Mouse (Mus musculus): Measurements from ENCODE around the gene Il33. TPM values are rescaled to one million over a fixed set of nuclear protein-coding genes. Genes with fewer than 3 reads are reported as not detected.
A peak's percentile ranks its signal among the peaks of the same experiment; 100 is the strongest.

Gene Il33
- total and polyA plus RNA-seq, 2 experiments from 2014 or later: 15.3 to 16.9 TPM

DNA sequence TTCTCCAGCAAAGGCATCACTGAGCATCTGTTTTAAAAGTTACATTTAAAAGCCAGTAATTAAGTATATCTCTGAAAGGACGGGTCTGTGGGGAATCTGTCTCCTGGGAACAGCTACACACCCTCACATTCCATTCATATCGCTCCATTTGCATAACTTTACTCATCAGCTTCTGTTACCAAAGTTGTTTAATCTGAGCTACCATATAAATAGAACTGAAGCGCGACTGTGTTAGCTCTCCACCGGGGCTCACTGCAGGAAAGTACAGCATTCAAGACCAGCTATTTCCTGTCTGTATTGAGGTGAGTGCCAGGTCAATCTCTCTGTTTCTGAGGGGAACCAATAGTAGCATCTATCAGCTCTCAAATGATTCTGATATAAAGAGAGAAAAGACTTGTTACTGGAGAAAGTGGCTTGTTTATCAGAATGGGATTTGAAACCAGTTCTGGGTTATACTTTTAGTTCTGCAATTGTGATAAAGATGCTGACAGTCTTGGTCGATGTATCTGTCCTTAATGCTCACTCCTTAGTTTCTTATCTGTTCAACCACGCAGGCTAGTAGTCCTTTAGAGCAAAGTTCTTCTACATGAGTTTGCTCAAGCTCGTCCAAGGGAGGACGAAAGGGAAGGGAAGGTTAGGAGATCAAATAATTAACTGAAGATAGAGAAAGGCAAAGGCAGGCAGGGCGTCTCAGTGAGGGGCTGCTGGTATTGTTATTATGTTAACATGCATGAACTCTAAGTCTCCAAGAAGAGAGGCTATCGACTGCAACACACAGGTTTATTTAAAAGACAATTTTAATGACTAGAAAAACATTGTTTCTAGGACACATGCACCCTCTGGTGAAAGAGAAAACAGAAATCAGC lies 20.9 kb downstream of the Il33 start:
- no peak for TF ChIP-seq CTCF (IDR thresholded peaks at IDR 0.05; ENCODE audit: low read depth)

DNA sequence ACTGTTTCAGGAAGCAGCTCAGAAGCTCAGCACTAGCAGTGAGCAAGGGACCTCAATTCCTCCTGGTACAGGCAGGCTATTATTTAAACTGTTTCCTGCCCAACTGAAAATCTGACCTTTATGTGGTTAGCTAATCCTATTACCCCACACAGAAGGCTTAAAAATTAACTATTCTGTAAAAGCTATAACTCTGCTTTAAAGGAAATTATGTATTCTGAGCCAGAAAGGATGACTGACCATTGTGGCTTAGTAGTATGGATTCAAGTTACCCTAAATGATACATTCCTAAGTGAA lies 21.5 kb downstream of the Il33 start:
- DNase-seq (ENCODE audit: low spot score): no peak
- TF ChIP-seq CTCF (IDR thresholded peaks at IDR 0.05; ENCODE audit: low read depth): no peak
- no peak overlapping the region for H3K9ac ChIP-seq (replicated peaks; ENCODE audit: low read length)
- H3K4me3 ChIP-seq (ENCODE audit: low read length): no peak overlapping the region
- H3K4me2 ChIP-seq (ENCODE audit: low read depth, low read length): no peak overlapping the region
- peaks cover 7% of the 10 kb centered on the region; the same call in 1 of the 2 replicates for H3K4me1 ChIP-seq (ENCODE audit: insufficient read depth, low read length)
- H3K27ac ChIP-seq: no peak overlapping the region
- no peaks in the 10 kb centered on the region for H3K9me3 ChIP-seq (ENCODE audit: low read length)
- no peak for ATAC-seq
- H3K36me3 ChIP-seq (ENCODE audit: insufficient read depth, low read length): no peaks in the 10 kb centered on the region
- no peaks in the 10 kb centered on the region for H3K27me3 ChIP-seq (ENCODE audit: insufficient read depth, low read length)

More for the DNA sequence above, 20.9 kb downstream of the Il33 start:
- WGBS: 14% methylated on average over 11 of the region's 11 CpGs
- no peaks in the 10 kb centered on the region for H3K27me3 ChIP-seq (ENCODE audit: insufficient read depth, low read length)
- no peaks in the 10 kb centered on the region for H3K9me3 ChIP-seq (ENCODE audit: low read length)
- ATAC-seq: no peak
- H3K4me2 ChIP-seq (ENCODE audit: low read depth, low read length): no peak overlapping the region
- no peak for DNase-seq (ENCODE audit: low spot score)
- no peak overlapping the region for H3K27ac ChIP-seq
- no peaks in the 10 kb centered on the region for H3K36me3 ChIP-seq (ENCODE audit: insufficient read depth, low read length)
- H3K4me1 ChIP-seq (ENCODE audit: insufficient read depth, low read length): peaks cover 7% of the 10 kb centered on the region; the same call in 1 of the 2 replicates
- H3K4me3 ChIP-seq (ENCODE audit: low read length): no peak overlapping the region
- H3K9ac ChIP-seq (replicated peaks; ENCODE audit: low read length): no peak overlapping the region

DNA sequence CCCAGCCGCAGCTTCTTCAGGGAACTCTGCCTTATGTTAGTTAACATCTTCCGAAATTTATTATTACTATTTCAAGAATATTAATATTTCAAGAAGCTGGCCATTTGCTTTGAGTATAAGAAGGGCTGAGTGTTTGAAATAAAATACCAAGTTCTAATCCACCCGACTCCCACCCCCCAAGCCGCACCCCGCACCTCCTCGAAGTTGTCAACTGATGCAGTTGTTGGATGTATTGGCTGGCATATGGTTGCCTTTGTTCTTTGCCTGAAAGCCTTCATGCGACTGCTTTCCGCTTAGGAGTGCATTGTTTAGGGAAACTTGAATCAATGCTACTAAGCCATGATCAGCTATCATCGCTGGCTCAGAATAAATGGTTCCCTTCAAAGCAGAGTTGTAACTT lies 22.1 kb downstream of the Il33 start:
- Histone ChIP-seq H3K27ac (no peak overlapping the region), H3K4me1 (ENCODE audit: insufficient read depth, low read length) (peaks cover 7% of the 10 kb centered on the region; the same call in 1 of the 2 replicates), H3K27me3 (ENCODE audit: insufficient read depth, low read length) (no peaks in the 10 kb centered on the region), H3K9me3 (ENCODE audit: low read length) (no peaks in the 10 kb centered on the region), H3K4me3 (ENCODE audit: low read length) (no peak overlapping the region), H3K9ac (replicated peaks; ENCODE audit: low read length) (no peak overlapping the region), H3K36me3 (ENCODE audit: insufficient read depth, low read length) (no peaks in the 10 kb centered on the region), H3K4me2 (ENCODE audit: low read depth, low read length) (no peak overlapping the region)
- DNase-seq (ENCODE audit: low spot score) (no peak), ATAC-seq (no peak)
- TF ChIP-seq CTCF (IDR thresholded peaks at IDR 0.05; ENCODE audit: low read depth): no peak
- whole genome bisulfite sequencing: 54% methylated on average over 9 of the region's 9 CpGs

DNA sequence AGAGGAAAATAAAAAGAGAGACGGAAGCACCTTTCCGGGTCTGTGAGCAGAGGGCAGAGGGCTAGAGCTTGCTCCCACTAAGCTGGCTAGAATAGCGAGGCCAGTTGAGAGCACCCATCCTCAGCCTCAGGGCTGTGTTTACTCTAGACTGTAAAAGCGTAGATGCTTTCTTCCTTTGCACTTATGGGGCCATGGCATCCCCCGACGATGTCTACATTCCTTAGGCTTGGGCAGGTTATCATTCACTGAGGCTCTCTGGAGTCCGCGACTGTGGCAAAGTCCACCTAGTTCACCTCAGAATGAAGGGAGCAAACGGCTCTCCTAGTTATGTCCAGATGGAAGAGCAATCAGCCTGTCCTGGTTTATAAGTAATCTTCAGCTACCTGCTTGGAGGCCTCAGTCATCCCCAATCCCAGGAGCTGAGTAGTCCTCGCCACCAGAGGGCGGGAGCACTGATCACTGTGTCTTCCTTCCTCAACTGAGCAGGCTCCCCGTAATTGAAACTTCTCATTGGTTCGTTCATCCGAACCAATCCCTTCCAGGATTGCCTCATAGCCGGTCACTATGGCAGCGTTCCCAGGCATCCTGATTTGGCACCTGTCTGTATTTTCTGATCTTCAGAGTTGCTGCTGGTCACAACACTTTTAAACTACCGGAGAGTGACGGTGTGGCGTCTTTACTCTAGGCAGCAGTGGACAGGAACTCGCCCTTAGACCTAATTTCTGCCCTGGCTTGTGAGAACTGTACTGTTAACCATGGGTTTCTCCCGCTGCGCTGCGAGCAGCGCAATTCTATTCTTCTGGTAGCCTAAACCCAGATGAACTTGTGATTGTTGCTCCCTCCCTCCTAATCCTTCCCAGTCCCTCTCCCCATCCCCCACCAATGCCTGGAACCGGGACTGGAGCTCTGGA lies 23.2 kb downstream of the Il33 start:
- Histone ChIP-seq H3K4me2 (ENCODE audit: low read depth, low read length) (peak overlapping the region; percentile 76), H3K4me3 (ENCODE audit: low read length) (peak overlapping the region; percentile 36), H3K27ac (no peak overlapping the region), H3K4me1 (ENCODE audit: insufficient read depth, low read length) (peaks cover 7% of the 10 kb centered on the region; the same call in 1 of the 2 replicates), H3K36me3 (ENCODE audit: insufficient read depth, low read length) (no peaks in the 10 kb centered on the region), H3K27me3 (ENCODE audit: insufficient read depth, low read length) (no peaks in the 10 kb centered on the region), H3K9me3 (ENCODE audit: low read length) (no peaks in the 10 kb centered on the region), H3K9ac (replicated peaks; ENCODE audit: low read length) (peak overlapping the region; percentile 35; the same call in 1 of the 2 replicates)
- 25% methylated on average over 25 of the region's 25 CpGs for WGBS
- ATAC-seq (peak; percentile 99), DNase-seq (ENCODE audit: low spot score) (peak; percentile 89)
- TF ChIP-seq CTCF (IDR thresholded peaks at IDR 0.05; ENCODE audit: low read depth): peak; percentile 82

DNA sequence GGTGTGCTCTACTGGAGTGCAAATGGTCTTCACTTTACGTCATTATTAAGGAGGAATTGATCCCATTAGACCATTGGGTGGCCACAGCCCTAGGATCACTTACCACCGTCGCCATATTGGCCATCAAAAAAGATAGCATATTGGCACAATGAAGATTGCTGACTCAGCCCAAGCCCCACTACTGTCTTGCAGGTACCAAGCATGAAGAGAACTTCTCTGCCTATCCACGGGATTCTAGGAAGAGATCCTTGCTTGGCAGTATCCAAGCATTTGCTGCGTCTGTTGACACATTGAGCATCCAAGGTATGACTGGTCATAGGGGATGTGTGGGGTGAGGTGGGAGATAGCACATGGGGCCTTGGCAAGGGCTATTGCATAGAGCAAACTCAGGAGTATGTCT lies 27.6 kb downstream of the Il33 start:
- ATAC-seq (no peak), DNase-seq (ENCODE audit: low spot score) (no peak)
- Histone ChIP-seq H3K4me2 (ENCODE audit: low read depth, low read length) (no peak overlapping the region), H3K27me3 (ENCODE audit: insufficient read depth, low read length) (no peaks in the 10 kb centered on the region), H3K9me3 (ENCODE audit: low read length) (no peaks in the 10 kb centered on the region), H3K36me3 (ENCODE audit: insufficient read depth, low read length) (no peaks in the 10 kb centered on the region), H3K4me1 (ENCODE audit: insufficient read depth, low read length) (peaks cover 7% of the 10 kb centered on the region; the same call in 1 of the 2 replicates), H3K9ac (replicated peaks; ENCODE audit: low read length) (no peak overlapping the region), H3K27ac (no peak overlapping the region), H3K4me3 (ENCODE audit: low read length) (no peak overlapping the region)
- WGBS: 93% methylated on average over 5 of the region's 5 CpGs
- TF ChIP-seq CTCF (IDR thresholded peaks at IDR 0.05; ENCODE audit: low read depth): no peak

DNA sequence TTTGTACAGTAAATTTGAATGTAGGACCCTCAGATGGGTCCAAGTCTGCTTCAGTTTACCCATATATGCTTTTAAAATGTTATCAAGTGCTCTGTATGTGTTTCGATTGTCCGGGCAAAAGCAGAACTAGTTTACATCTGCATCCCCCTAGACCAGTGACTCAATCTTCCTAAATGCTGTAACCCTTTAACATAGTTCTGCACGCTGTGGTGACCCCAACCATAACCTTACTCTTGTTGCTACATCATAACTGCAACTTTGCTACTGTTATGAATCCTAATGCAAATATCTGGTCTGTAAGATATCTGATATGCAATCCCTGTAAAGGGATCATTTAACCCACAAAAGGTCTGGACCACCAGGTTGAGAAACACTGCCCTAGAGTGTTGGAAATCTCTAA lies 28.9 kb downstream of the Il33 start:
- no peak overlapping the region for H3K4me3 ChIP-seq (ENCODE audit: low read length)
- ATAC-seq: no peak
- no peaks in the 10 kb centered on the region for H3K27me3 ChIP-seq (ENCODE audit: insufficient read depth, low read length)
- no peak overlapping the region for H3K4me2 ChIP-seq (ENCODE audit: low read depth, low read length)
- H3K9ac ChIP-seq (replicated peaks; ENCODE audit: low read length): no peak overlapping the region
- H3K27ac ChIP-seq: no peak overlapping the region
- WGBS: 93% methylated on average over 3 of the region's 3 CpGs
- no peak for TF ChIP-seq CTCF (IDR thresholded peaks at IDR 0.05; ENCODE audit: low read depth)
- H3K9me3 ChIP-seq (ENCODE audit: low read length): no peaks in the 10 kb centered on the region
- no peaks in the 10 kb centered on the region for H3K36me3 ChIP-seq (ENCODE audit: insufficient read depth, low read length)
- peaks cover 2% of the 10 kb centered on the region; the same call in 1 of the 2 replicates for H3K4me1 ChIP-seq (ENCODE audit: insufficient read depth, low read length)
- DNase-seq (ENCODE audit: low spot score): no peak

Data from hindbrain, postnatal 0 days (tissue).